Mouse (Mus musculus) liver, postnatal 0 days (tissue): ENCODE data around the gene Atp1b2.

Experiments
- CTCF ChIP-seq: sonication (generic); IDR thresholded peaks from 2 replicates; pipeline ENCODE4 v1.5.1; 2016; ENCODE audit warnings: antibody characterized with exemption, low read depth
- EP300 ChIP-seq: IDR thresholded peaks from 2 replicates; pipeline ENCODE4 v1.6.1; 2016; ENCODE audit warnings: antibody characterized with exemption, low read depth, mild to moderate bottlenecking

DNA sequence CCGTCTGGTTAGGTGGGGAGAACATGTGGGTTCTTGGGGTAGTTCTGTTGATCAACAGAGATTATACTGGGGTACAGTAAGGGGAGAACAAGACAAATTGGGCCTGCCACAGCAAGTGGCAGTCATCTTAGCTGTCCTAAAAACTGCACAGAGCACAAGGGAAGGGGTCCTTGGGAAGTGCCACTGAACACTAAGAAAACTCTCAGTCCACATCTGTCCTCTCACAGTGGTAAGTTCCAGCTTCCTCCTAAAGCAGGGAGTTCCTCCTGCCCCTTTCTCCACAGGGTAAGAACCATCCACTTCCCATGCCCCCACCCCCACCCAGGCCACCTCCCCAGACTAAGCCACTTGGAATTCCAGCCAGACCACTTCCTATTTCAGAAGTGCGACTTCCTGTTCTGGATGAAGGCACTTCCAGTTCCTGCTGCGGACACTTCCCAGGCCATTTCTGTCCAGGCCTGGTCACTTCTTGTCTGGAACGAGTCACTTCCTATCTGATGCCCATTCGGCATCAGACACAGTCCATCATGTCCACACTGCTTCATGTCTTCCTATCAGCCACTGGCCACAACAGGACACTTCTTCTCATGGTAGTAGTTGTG, 51.1 kb downstream of the Atp1b2 start:
- TF ChIP-seq EP300: no peak
- no peak for TF ChIP-seq CTCF
